Mouse (Mus musculus): ENCODE data around the gene Hist2h4. TPM values are rescaled to one million over a fixed set of nuclear protein-coding genes. Genes with fewer than 3 reads are reported as not detected.

The Hist2h4 gene
- polyA plus RNA-seq, 1 experiment from 2014 or later = 9.8 TPM

GRCm38 (mm10) chr3:96263558-96264403 lies 670 bp upstream of the Hist2h4 start:
- Histone ChIP-seq H3K27ac (ENCODE audit: low read length) (peak overlapping the region; percentile 97), H3K36me3 (ENCODE audit: control insufficient read depth, insufficient read depth, low read length) (no peaks in the 10 kb centered on the region), H3K27me3 (ENCODE audit: control insufficient read depth, insufficient read depth, low read depth, low read length) (no peaks in the 10 kb centered on the region), H3K4me3 (ENCODE audit: low read length) (peak overlapping the region; percentile 63), H3K9me3 (ENCODE audit: control insufficient read depth, low read length) (no peaks in the 10 kb centered on the region), H3K4me2 (ENCODE audit: low read depth, low read length) (peak overlapping the region; percentile 84), H3K9ac (ENCODE audit: low read length) (peak overlapping the region; percentile 80), H3K4me1 (replicated peaks; ENCODE audit: control insufficient read depth, insufficient read depth, low read length) (peaks cover 12% of the 10 kb centered on the region)
- ATAC-seq (ENCODE audit: low read depth) = peak; percentile 46; the same call in 1 of the 2 replicates
- WGBS = 2% methylated on average over 27 of the region's 27 CpGs

GRCm38 (mm10) chr3:96262216-96262875 lies 765 bp downstream of the Hist2h4 start:
- no peaks in the 10 kb centered on the region for H3K36me3 ChIP-seq (ENCODE audit: control insufficient read depth, insufficient read depth, low read length)
- 1% methylated on average over 19 of the region's 19 CpGs for WGBS
- peaks cover 12% of the 10 kb centered on the region for H3K4me1 ChIP-seq (replicated peaks; ENCODE audit: control insufficient read depth, insufficient read depth, low read length)
- peak overlapping the region; percentile 82 for H3K9ac ChIP-seq (ENCODE audit: low read length)
- H3K4me2 ChIP-seq (ENCODE audit: low read depth, low read length) = peak overlapping the region; percentile 84
- ATAC-seq (ENCODE audit: low read depth) = peak; percentile 86
- no peaks in the 10 kb centered on the region for H3K9me3 ChIP-seq (ENCODE audit: control insufficient read depth, low read length)
- H3K27ac ChIP-seq (ENCODE audit: low read length) = peak overlapping the region; percentile 97
- no peaks in the 10 kb centered on the region for H3K27me3 ChIP-seq (ENCODE audit: control insufficient read depth, insufficient read depth, low read depth, low read length)
- peak overlapping the region; percentile 63 for H3K4me3 ChIP-seq (ENCODE audit: low read length)

GRCm38 (mm10) chr3:96261623-96262022 lies 1.5 kb downstream of the Hist2h4 start:
- Histone ChIP-seq H3K9me3 (ENCODE audit: control insufficient read depth, low read length) (no peaks in the 10 kb centered on the region), H3K4me2 (ENCODE audit: low read depth, low read length) (peak overlapping the region; percentile 84), H3K9ac (ENCODE audit: low read length) (peak overlapping the region; percentile 82)

GRCm38 (mm10) chr3:96260220-96260619 lies 2.9 kb downstream of the Hist2h4 start:
- H3K36me3 ChIP-seq (ENCODE audit: control insufficient read depth, insufficient read depth, low read length) = no peaks in the 10 kb centered on the region
- no peak overlapping the region for H3K4me3 ChIP-seq (ENCODE audit: low read length)
- H3K9me3 ChIP-seq (ENCODE audit: control insufficient read depth, low read length) = no peaks in the 10 kb centered on the region
- peaks cover 4% of the 10 kb centered on the region; the same call in 1 of the 2 replicates for H3K27me3 ChIP-seq (ENCODE audit: control insufficient read depth, insufficient read depth, low read depth, low read length)
- no peak for ATAC-seq (ENCODE audit: low read depth)
- no peak overlapping the region for H3K4me2 ChIP-seq (ENCODE audit: low read depth, low read length)
- H3K27ac ChIP-seq (ENCODE audit: low read length) = no peak overlapping the region
- no peak overlapping the region for H3K9ac ChIP-seq (ENCODE audit: low read length)
- WGBS = 90% methylated on average over 5 of the region's 5 CpGs
- H3K4me1 ChIP-seq (replicated peaks; ENCODE audit: control insufficient read depth, insufficient read depth, low read length) = peaks cover 12% of the 10 kb centered on the region

More at GRCm38 (mm10) chr3:96261623-96262022, 1.5 kb downstream of the Hist2h4 start:
- Histone ChIP-seq H3K36me3 (ENCODE audit: control insufficient read depth, insufficient read depth, low read length) (no peaks in the 10 kb centered on the region), H3K4me3 (ENCODE audit: low read length) (peak overlapping the region; percentile 63), H3K4me1 (replicated peaks; ENCODE audit: control insufficient read depth, insufficient read depth, low read length) (peaks cover 12% of the 10 kb centered on the region), H3K27ac (ENCODE audit: low read length) (peak overlapping the region; percentile 97), H3K27me3 (ENCODE audit: control insufficient read depth, insufficient read depth, low read depth, low read length) (no peaks in the 10 kb centered on the region)
- no peak for ATAC-seq (ENCODE audit: low read depth)
- WGBS = 51% methylated on average over 3 of the region's 3 CpGs

- H3K9ac ChIP-seq (ENCODE audit: low read length) = no peak overlapping the region
- H3K9me3 ChIP-seq (ENCODE audit: control insufficient read depth, low read length) = no peaks in the 10 kb centered on the region
- no peak overlapping the region for H3K27ac ChIP-seq (ENCODE audit: low read length)
- no peak overlapping the region for H3K4me3 ChIP-seq (ENCODE audit: low read length)
- H3K27me3 ChIP-seq (ENCODE audit: control insufficient read depth, insufficient read depth, low read depth, low read length) = peaks cover 20% of the 10 kb centered on the region
- ATAC-seq (ENCODE audit: low read depth) = no peak
- peaks cover 7% of the 10 kb centered on the region for H3K4me1 ChIP-seq (replicated peaks; ENCODE audit: control insufficient read depth, insufficient read depth, low read length)
- H3K4me2 ChIP-seq (ENCODE audit: low read depth, low read length) = no peak overlapping the region
- no peaks in the 10 kb centered on the region for H3K36me3 ChIP-seq (ENCODE audit: control insufficient read depth, insufficient read depth, low read length)
- WGBS = 50% methylated on average over 3 of the region's 3 CpGs
Measured at GRCm38 (mm10) chr3:96257190-96257589, 5.9 kb downstream of the Hist2h4 start.

- ATAC-seq (ENCODE audit: low read depth) = no peak
- Histone ChIP-seq H3K27ac (ENCODE audit: low read length) (0 out of 2 replicates have a peak overlapping the region, but pooled peaks have one; percentile 31), H3K36me3 (ENCODE audit: control insufficient read depth, insufficient read depth, low read length) (no peaks in the 10 kb centered on the region), H3K9me3 (ENCODE audit: control insufficient read depth, low read length) (no peaks in the 10 kb centered on the region), H3K4me3 (ENCODE audit: low read length) (no peak overlapping the region), H3K4me1 (replicated peaks; ENCODE audit: control insufficient read depth, insufficient read depth, low read length) (0 out of 2 replicates have a peak, but pooled peaks cover 2% of the 10 kb centered on the region), H3K27me3 (ENCODE audit: control insufficient read depth, insufficient read depth, low read depth, low read length) (peaks cover 20% of the 10 kb centered on the region), H3K4me2 (ENCODE audit: low read depth, low read length) (no peak overlapping the region), H3K9ac (ENCODE audit: low read length) (no peak overlapping the region)
- WGBS = 53% methylated on average over 5 of the region's 5 CpGs
Measured at GRCm38 (mm10) chr3:96255926-96256593, 7.1 kb downstream of the Hist2h4 start.

- Histone ChIP-seq H3K9me3 (ENCODE audit: control insufficient read depth, low read length) (no peaks in the 10 kb centered on the region), H3K27ac (ENCODE audit: low read length) (no peak overlapping the region), H3K4me3 (ENCODE audit: low read length) (no peak overlapping the region), H3K27me3 (ENCODE audit: control insufficient read depth, insufficient read depth, low read depth, low read length) (peaks cover 20% of the 10 kb centered on the region), H3K4me1 (replicated peaks; ENCODE audit: control insufficient read depth, insufficient read depth, low read length) (0 out of 2 replicates have a peak, but pooled peaks cover 2% of the 10 kb centered on the region), H3K4me2 (ENCODE audit: low read depth, low read length) (no peak overlapping the region), H3K9ac (ENCODE audit: low read length) (no peak overlapping the region), H3K36me3 (ENCODE audit: control insufficient read depth, insufficient read depth, low read length) (no peaks in the 10 kb centered on the region)
- no peak for ATAC-seq (ENCODE audit: low read depth)
- WGBS = 38% methylated on average over 10 of the region's 10 CpGs
Measured at GRCm38 (mm10) chr3:96254683-96255355, 8.3 kb downstream of the Hist2h4 start.

GRCm38 (mm10) chr3:96251787-96252186 lies 11.3 kb downstream of the Hist2h4 start:
- 79% methylated on average over 3 of the region's 3 CpGs for WGBS
- no peak overlapping the region for H3K4me2 ChIP-seq (ENCODE audit: low read depth, low read length)
- no peak for ATAC-seq (ENCODE audit: low read depth)
- no peaks in the 10 kb centered on the region for H3K9me3 ChIP-seq (ENCODE audit: control insufficient read depth, low read length)
- H3K27me3 ChIP-seq (ENCODE audit: control insufficient read depth, insufficient read depth, low read depth, low read length) = peaks cover 20% of the 10 kb centered on the region
- H3K9ac ChIP-seq (ENCODE audit: low read length) = no peak overlapping the region
- peaks cover 14% of the 10 kb centered on the region for H3K4me1 ChIP-seq (replicated peaks; ENCODE audit: control insufficient read depth, insufficient read depth, low read length)
- no peaks in the 10 kb centered on the region for H3K36me3 ChIP-seq (ENCODE audit: control insufficient read depth, insufficient read depth, low read length)
- no peak overlapping the region for H3K4me3 ChIP-seq (ENCODE audit: low read length)
- no peak overlapping the region for H3K27ac ChIP-seq (ENCODE audit: low read length)
